Mouse (Mus musculus): ENCODE data around the gene Psme4.

Psme4 gene

DNA sequence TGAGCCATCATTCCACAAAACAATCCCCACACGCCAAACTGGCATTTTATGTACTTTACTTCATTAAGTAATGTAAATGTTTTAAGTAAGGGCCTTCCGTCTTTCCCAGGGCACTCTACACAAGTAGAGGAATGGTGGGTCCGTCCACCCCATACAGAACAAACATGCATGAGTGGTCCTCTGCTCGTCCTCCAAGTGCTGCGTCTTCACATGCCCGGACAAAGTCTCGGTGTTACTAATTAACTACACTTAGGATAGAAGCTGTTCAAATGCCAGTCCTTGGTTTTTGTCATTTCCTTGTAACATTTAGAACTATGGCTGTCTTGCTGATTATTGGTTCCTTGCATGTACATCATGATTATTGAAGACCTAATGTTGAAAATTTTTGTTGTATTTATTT, 21.2 kb downstream of the Psme4 start:
- DNase-seq: no peak

DNA sequence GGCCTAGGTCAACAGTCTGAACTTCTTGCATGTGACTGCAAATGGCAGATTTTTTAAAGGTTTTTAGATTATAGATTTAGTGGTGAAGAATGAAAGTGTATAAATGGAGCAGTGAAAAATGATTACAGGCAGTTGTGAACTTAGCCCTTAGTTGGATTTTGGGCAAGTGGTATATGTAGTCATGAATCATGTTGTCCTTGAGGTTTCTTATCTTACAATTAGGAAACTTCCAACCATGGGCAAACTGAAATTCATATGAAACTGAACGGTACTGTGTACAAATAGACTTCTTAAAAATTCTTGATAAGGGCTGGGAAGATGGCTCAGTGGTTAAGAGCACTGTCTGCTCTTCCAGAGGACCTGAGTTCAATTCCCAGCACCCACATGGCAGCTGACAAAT, 22.2 kb downstream of the Psme4 start:
- no peak for DNase-seq

DNA sequence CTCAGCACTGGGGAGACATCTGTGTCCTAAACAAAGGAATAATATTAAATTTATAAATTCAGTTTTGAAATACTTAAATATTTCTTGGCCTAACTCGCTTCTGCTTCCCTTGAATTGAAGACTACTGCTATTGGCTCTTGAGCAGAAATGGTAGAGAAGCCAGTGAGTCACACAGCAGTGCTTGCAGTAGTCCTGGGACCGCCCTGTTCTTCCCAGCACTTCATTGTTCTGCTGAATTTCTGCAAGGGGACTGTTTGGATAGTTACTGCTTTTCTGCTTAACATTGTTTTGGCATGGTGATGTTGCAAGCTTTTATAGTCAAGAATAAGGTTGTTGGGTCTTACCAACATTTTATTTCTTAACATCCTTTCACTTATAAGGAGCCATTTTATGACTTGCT, 25.7 kb downstream of the Psme4 start:
- no peak for DNase-seq

DNA sequence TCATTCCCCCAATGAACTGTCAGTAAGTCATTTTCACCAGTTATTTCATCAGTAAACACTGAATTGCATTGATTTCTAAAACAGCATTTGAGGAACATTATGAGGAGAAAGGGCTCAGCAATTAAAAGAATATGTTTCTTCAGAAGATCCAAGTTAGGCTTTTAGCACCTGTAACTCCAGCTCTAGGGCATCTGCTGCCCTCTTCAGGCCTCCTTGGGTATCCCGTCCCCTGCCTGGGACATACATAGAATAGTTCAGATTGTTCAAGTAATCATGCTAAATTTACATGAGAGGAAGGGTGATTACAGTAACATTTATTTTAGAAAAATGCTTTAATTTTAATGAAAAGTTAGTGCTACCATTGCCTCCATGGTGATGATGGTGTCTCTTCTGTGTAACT, 28.0 kb downstream of the Psme4 start:
- DNase-seq: no peak

DNA sequence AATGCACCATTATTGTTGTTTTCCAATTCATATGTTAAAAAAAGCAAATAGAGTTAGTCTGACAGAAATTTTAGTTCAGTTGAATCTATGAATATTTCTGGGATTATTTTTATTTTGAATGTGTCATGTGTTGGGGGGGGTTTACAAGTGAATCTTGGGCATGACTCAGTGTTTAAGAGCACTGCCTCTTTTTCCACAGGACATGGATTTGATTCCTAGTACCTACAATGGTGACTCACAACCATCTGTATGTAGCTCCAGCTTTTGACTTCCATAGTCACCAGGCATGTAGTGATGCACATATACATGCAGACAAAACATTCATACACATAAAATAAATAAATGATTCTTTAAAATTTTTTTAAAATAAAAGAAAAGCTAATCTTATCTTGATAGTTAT, 28.6 kb downstream of the Psme4 start:
- no peak for DNase-seq

DNA sequence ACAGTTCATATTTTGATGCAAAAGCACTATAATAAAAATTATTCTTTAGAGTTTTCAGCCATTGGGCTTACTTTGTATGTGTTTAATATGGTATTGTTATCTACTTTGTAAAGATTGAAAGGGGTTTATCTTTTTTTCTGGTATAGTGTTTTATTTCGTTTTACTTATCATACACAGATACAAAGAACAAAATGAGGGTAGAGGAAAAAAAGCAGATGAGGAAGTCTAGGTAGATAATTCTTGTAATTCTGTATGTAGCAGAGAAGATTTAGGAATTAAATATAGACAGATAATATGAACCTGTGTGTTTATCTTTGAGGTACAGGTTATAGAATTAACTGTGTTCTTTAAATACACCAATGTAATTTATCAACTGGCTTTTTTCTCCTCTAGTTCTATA, 30.9 kb downstream of the Psme4 start:
- no peak for DNase-seq

DNA sequence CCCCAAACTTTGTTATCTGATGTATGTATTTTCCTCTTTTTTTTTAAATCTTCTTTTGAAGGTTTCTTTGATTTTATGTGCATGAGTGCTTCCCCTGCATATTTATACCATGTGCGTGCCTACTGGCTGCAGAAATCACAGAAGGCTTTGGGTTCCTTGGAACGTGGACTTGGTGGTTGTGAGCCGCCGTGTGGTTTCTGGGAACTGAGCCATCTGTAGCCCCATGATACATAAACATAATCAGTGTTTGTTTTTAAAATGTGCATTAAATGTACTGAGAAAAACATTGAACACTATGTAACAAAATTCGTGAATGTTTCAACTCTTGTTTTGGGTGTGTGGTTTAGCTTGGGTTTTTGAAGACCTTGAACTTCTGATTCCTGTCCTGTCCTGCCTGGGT, 49.6 kb downstream of the Psme4 start:
- DNase-seq: no peak

DNA sequence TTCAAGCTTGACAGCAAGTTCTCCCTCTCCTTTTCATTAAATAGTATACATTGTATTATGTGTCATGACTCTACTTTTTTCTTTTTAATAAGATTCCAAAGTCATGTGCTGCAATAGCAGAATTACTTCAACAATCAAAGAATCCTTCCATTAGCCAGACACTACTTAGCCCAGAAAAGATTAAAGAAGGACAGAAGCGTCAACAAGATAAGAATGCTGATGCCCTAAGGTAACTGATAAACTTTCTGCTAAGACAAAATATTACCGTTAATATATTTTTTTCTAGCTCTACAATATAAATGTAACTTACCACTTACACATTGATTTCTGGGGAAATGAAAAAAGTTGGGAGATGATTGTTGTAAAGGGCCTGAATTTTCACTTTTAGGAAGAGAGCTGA, 67.3 kb downstream of the Psme4 start:
- DNase-seq: no peak

GRCm38 (mm10) chr11:30844355-30844754, 72.8 kb downstream of the Psme4 start:
- DNase-seq: no peak

DNA sequence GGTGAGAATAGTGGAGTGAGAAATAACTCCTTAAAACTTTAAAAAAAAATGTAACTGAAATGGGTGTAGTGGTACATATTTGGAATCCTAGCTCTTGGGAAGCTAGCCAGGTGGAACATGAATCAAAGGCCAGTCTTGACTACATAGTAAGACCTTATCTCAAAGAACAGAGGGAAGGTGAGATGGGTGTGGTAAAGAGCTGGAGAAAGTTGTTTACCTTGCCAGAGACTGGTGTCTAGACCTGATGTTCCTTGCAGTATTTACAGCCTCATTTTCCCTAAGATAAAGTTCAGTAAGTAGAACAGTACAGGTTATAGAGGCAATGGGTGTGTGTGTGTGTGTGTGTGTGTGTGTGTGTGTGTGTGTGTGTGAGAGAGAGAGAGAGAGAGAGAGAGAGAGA, 100.9 kb downstream of the Psme4 start:
- DNase-seq: no peak

DNA sequence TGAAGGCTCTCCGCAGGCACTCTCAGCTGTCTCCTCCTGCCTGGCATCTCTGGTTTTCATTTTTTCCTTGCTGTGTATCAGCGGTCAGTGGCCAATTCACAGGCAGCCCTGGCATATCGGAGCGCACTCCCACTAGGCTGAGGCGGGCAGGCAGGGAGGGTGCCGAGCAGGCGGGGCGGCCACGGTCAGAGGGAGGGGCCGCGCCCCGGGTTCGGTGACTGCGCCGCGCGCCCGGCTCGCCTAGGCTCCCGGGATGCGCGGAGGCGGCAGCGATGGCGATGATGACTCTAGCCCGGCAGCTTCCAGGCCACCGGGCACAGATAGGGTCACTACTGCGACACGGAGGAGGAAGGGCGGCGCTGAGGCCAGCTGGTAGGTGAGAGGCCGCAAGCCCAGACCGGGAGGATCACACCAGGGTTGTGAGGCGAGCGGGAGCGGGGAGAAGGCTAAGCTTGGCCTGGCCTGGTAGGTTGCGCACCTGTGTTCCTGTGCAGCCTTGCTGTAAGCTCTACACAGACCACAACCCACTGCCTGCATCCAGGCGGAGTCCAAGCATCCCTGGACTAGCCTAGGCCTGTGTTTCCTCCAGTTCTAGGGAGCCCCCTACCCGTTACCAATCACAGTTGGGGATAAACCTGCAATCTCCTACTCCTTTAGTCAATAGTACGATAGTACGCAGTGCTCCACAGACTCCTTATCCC, 113.8 kb downstream of the Psme4 start, which contains the start of the genes Gpr75 and Asb3:
Gene Gpr75, plus strand, starts transcription at position 188 of the 701 bp plus-strand sequence.
Gene Asb3, plus strand, starts transcription at position 246 of the 701 bp plus-strand sequence.
- peak; percentile 62 for DNase-seq

- DNase-seq: no peak
These were observed 116.6 kb downstream of the Psme4 start for GRCm38 (mm10) chr11:30888153-30888552.

- no peak for DNase-seq
These were observed 124.7 kb downstream of the Psme4 start for GRCm38 (mm10) chr11:30896201-30896600.

DNA sequence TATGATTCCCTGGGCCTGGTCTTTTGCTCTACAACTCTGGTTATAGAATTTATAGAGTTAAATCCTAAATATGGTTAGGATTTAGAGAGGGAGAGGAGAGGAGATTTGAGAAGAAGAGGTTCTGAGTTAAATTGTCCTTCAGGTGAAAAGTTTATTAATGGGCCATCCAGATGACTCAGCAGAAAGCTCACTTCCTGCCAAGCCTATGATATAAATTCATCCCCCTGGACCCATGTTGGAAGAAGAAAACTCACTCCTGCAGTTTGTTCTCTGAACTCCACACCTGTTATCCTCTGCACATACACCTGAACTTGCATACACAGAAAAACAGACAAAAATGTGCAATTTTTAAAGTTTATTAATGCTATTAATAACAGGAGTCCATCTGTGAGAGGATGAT, 127.8 kb downstream of the Psme4 start:
- no peak for DNase-seq

DNA sequence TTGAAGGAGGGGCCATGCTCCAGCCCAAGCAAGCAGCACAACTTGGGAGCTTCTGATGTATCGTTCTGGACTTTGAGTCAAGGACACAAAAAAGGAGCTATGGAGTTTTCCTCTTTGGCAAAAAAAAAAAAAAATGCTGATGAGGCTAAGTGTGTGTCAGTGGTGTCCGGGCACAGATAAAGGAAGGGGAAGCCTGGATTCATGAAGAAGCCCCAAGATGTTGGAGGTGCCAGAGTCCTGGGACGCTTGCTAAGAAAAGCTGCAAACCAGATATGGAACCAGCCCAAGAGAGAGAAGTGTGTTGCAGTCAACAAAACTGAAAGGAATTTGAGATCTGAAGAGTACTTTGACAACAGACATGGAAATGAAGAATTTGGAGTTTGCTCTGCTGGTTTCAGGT, 140.8 kb downstream of the Psme4 start:
- no peak for DNase-seq

- no peak for DNase-seq
These were observed 149.1 kb downstream of the Psme4 start for GRCm38 (mm10) chr11:30920641-30921040.

GRCm38 (mm10) chr11:30923283-30923682, 151.8 kb downstream of the Psme4 start:
- no peak for DNase-seq

- no peak for DNase-seq
These were observed 156.6 kb downstream of the Psme4 start for GRCm38 (mm10) chr11:30928079-30928478.

DNA sequence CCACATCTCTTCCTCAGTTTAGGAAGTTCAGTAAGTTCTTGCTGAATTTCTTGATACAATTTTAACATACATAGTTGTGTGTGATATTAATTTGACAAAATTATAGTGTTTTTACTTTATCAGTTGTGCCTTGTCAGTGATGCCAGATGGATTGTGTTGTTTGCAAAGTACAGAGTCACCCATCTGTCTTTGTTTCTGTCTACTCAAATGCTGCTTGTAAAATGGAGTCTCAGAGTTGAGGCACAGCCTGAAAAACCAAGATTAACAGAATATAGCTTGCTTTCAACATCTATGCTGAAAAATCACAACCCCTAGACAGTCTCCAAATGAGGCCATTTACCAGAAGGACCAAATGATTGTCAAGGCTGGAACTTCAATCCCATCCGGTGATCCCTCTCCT, 157.0 kb downstream of the Psme4 start:
- DNase-seq: no peak
